Mouse (Mus musculus): ENCODE measurements at regions not wholly inside any gene's neighbourhood (a gene's known extent, or its start where the extent isn't known, plus 50 kb on each side); places are given as distances from the start of the nearest gene placed in this dataset.

GRCm38 (mm10) chr9:87453261-87453660, 197.9 kb upstream of the Cep162 start:
- in situ Hi-C loops (cut with MboI; ENCODE audit: low pct_ligation_motif_present, low pct_unique_long_range_greater_than_20kb, low sequenced_read_pairs) (no loop called here), dilution Hi-C loops (cut with MboI; ENCODE audit: extremely low pct_ligation_motif_present, extremely low pct_unique_long_range_greater_than_20kb, low sequenced_read_pairs) (no loop called here)

GRCm38 (mm10) chr9:87452571-87452970, 197.2 kb upstream of the Cep162 start:
- H3K27me3 ChIP-seq (replicated peaks) = no peaks in the 10 kb centered on the region
- no peak overlapping the region for H3K4me2 ChIP-seq (ENCODE audit: insufficient read depth, low read depth, poor library complexity, severe bottlenecking)
- no peaks in the 10 kb centered on the region for H3K9me3 ChIP-seq (replicated peaks; ENCODE audit: low read length)
- no peak for DNase-seq (ENCODE audit: extremely low read depth)
- dilution Hi-C loops (cut with MboI; ENCODE audit: extremely low pct_ligation_motif_present, extremely low pct_unique_long_range_greater_than_20kb, low sequenced_read_pairs) = no loop called here
- no peak overlapping the region for H3K4me3 ChIP-seq (replicated peaks in 1 of 3; ENCODE audit: low read depth in 2 of 3, low read length in 2 of 3, poor library complexity in 1 of 3)
- no peaks in the 10 kb centered on the region for H3K4me1 ChIP-seq (ENCODE audit: control insufficient read depth in 1 of 2, insufficient read depth in 2 of 2)
- H3K27ac ChIP-seq (ENCODE audit: insufficient read depth, low read depth) = no peak overlapping the region
- H3K79me2 ChIP-seq (replicated peaks; ENCODE audit: control insufficient read depth, extremely low read depth, insufficient read depth, poor library complexity, severe bottlenecking) = no peaks in the 10 kb centered on the region
- in situ Hi-C loops (cut with MboI; ENCODE audit: low pct_ligation_motif_present, low pct_unique_long_range_greater_than_20kb, low sequenced_read_pairs) = no loop called here
- no peak overlapping the region for H3K9ac ChIP-seq (ENCODE audit: insufficient read depth, low read depth)
- TF ChIP-seq POLR2A (IDR thresholded peaks at IDR 0.05; ENCODE audit: low read depth, low read length) (no peak), ELF1 (IDR thresholded peaks at IDR 0.05; ENCODE audit: low read depth, low read length) (no peak), ZKSCAN1 (IDR thresholded peaks at IDR 0.05; ENCODE audit: borderline replicate concordance, low read depth, low read length) (no peak), IRF4 (IDR thresholded peaks at IDR 0.05; ENCODE audit: low read depth, low read length) (no peak), MAX (IDR thresholded peaks at IDR 0.05; ENCODE audit: low read length) (no peak), SIN3A (IDR thresholded peaks at IDR 0.05; ENCODE audit: low read length) (no peak), CTCF (conservative IDR thresholded peaks at IDR 0.05 in 1 of 2, IDR thresholded peaks at IDR 0.05 in 1 of 2; ENCODE audit: low read depth in 2 of 2, low read length in 2 of 2) (no peak), HCFC1 (IDR thresholded peaks at IDR 0.05; ENCODE audit: low read depth, low read length) (no peak), JUND (conservative IDR thresholded peaks at IDR 0.05; ENCODE audit: low read depth, low read length) (no peak), MYC (IDR thresholded peaks at IDR 0.05; ENCODE audit: low read depth, low read length) (no peak), UBTF (IDR thresholded peaks at IDR 0.05; ENCODE audit: low read depth, low read length) (no peak), TBP (conservative IDR thresholded peaks at IDR 0.05; ENCODE audit: low read depth, low read length) (no peak), NRF1 (IDR thresholded peaks at IDR 0.05; ENCODE audit: low read depth, low read length) (no peak), GABPA (IDR thresholded peaks at IDR 0.05; ENCODE audit: insufficient replicate concordance, low read depth, low read length) (no peak), ZNF384 (IDR thresholded peaks at IDR 0.05; ENCODE audit: low read depth, low read length) (no peak), ETS1 (conservative IDR thresholded peaks at IDR 0.05; ENCODE audit: low read depth, low read length) (no peak), JUN (IDR thresholded peaks at IDR 0.05; ENCODE audit: insufficient read depth, low read depth, low read length) (no peak), MAZ (IDR thresholded peaks at IDR 0.05; ENCODE audit: low read depth, low read length) (no peak), NELFE (IDR thresholded peaks at IDR 0.05; ENCODE audit: low read depth, low read length) (no peak), PAX5 (IDR thresholded peaks at IDR 0.05; ENCODE audit: low read length) (no peak)
- H3K36me3 ChIP-seq (replicated peaks in 1 of 2; ENCODE audit: control insufficient read depth in 1 of 2, insufficient read depth in 1 of 2, low read length in 1 of 2) = no peaks in the 10 kb centered on the region

More at GRCm38 (mm10) chr9:87453261-87453660, 197.9 kb upstream of the Cep162 start:
- H3K27ac ChIP-seq (ENCODE audit: insufficient read depth, low read depth) = no peak overlapping the region
- no peaks in the 10 kb centered on the region for H3K36me3 ChIP-seq (replicated peaks in 1 of 2; ENCODE audit: control insufficient read depth in 1 of 2, insufficient read depth in 1 of 2, low read length in 1 of 2)
- H3K4me1 ChIP-seq (ENCODE audit: control insufficient read depth in 1 of 2, insufficient read depth in 2 of 2) = no peaks in the 10 kb centered on the region
- no peaks in the 10 kb centered on the region for H3K27me3 ChIP-seq (replicated peaks)
- no peak overlapping the region for H3K4me3 ChIP-seq (replicated peaks in 1 of 3; ENCODE audit: low read depth in 2 of 3, low read length in 2 of 3, poor library complexity in 1 of 3)
- DNase-seq (ENCODE audit: extremely low read depth) = no peak
- no peaks in the 10 kb centered on the region for H3K79me2 ChIP-seq (replicated peaks; ENCODE audit: control insufficient read depth, extremely low read depth, insufficient read depth, poor library complexity, severe bottlenecking)
- H3K9ac ChIP-seq (ENCODE audit: insufficient read depth, low read depth) = no peak overlapping the region
- H3K9me3 ChIP-seq (replicated peaks; ENCODE audit: low read length) = no peaks in the 10 kb centered on the region
- no peak overlapping the region for H3K4me2 ChIP-seq (ENCODE audit: insufficient read depth, low read depth, poor library complexity, severe bottlenecking)
- TF ChIP-seq MXI1 (IDR thresholded peaks at IDR 0.05; ENCODE audit: low read depth, low read length) (no peak), EP300 (IDR thresholded peaks at IDR 0.05; ENCODE audit: low read length) (no peak), UBTF (IDR thresholded peaks at IDR 0.05; ENCODE audit: low read depth, low read length) (no peak), RAD21 (IDR thresholded peaks at IDR 0.05; ENCODE audit: low read depth, low read length) (no peak), CHD2 (IDR thresholded peaks at IDR 0.05; ENCODE audit: low read length) (no peak), CTCF (conservative IDR thresholded peaks at IDR 0.05 in 1 of 2, IDR thresholded peaks at IDR 0.05 in 1 of 2; ENCODE audit: low read depth in 2 of 2, low read length in 2 of 2) (no peak), ZKSCAN1 (IDR thresholded peaks at IDR 0.05; ENCODE audit: borderline replicate concordance, low read depth, low read length) (no peak), MYC (IDR thresholded peaks at IDR 0.05; ENCODE audit: low read depth, low read length) (no peak), CHD1 (IDR thresholded peaks at IDR 0.05; ENCODE audit: low read depth, low read length) (no peak), PAX5 (IDR thresholded peaks at IDR 0.05; ENCODE audit: low read length) (no peak), POLR2A (IDR thresholded peaks at IDR 0.05; ENCODE audit: low read depth, low read length) (no peak), ETS1 (conservative IDR thresholded peaks at IDR 0.05; ENCODE audit: low read depth, low read length) (no peak), NRF1 (IDR thresholded peaks at IDR 0.05; ENCODE audit: low read depth, low read length) (no peak), JUN (IDR thresholded peaks at IDR 0.05; ENCODE audit: insufficient read depth, low read depth, low read length) (no peak), IRF4 (IDR thresholded peaks at IDR 0.05; ENCODE audit: low read depth, low read length) (no peak), ZC3H11A (IDR thresholded peaks at IDR 0.05; ENCODE audit: low read depth, low read length) (no peak)
